Mouse (Mus musculus): ENCODE measurements around the gene Dop1b.

- no peak for TF ChIP-seq CTCF (IDR thresholded peaks at IDR 0.05; ENCODE audit: extremely low read depth, insufficient read depth, insufficient read length, insufficient replicate concordance)
- no peak for TF ChIP-seq POLR2A (IDR thresholded peaks at IDR 0.05; ENCODE audit: low read depth, low read length)
These were observed 63.0 kb downstream of the Dop1b start for GRCm38 (mm10) chr16:93774658-93775057.

All from spleen, adult 2 months (tissue).